Mouse (Mus musculus): ENCODE results near the gene Fam161a. TPM values are rescaled to one million over a fixed set of nuclear protein-coding genes. Genes with fewer than 3 reads are reported as not detected.
A peak's percentile ranks its signal among the peaks of the same experiment; 100 is the strongest.

The Fam161a gene
- polyA plus RNA-seq, 1 experiment from 2014 or later = 3.2 TPM

- no peak for ATAC-seq (ENCODE audit: low FRiP score, low TSS enrichment)
Measured at GRCm38 (mm10) chr11:22985510-22985909, 21.8 kb upstream of the Fam161a start.

GRCm38 (mm10) chr11:22987357-22987756 is 20.0 kb upstream of the Fam161a start:
- Histone ChIP-seq H3K27me3 (ENCODE audit: control insufficient read depth, insufficient read depth, low read length) (no peaks in the 10 kb centered on the region), H3K9ac (ENCODE audit: low read length) (no peak overlapping the region), H3K4me3 (ENCODE audit: low read depth, low read length) (no peak overlapping the region), H3K36me3 (ENCODE audit: control insufficient read depth, insufficient read depth, low read length) (no peaks in the 10 kb centered on the region), H3K4me1 (replicated peaks; ENCODE audit: control insufficient read depth, insufficient read depth) (no peaks in the 10 kb centered on the region), H3K27ac (replicated peaks) (no peak overlapping the region), H3K4me2 (replicated peaks; ENCODE audit: low read depth) (no peak overlapping the region), H3K9me3 (ENCODE audit: control insufficient read depth, low read length) (no peaks in the 10 kb centered on the region)
- peak; percentile 26 for DNase-seq (ENCODE audit: low spot score)
- TF ChIP-seq CTCF (IDR thresholded peaks at IDR 0.05; ENCODE audit: low read depth) (peak; percentile 93), EP300 (optimal IDR thresholded peaks at IDR 0.05) (no peak)
- ATAC-seq (ENCODE audit: low FRiP score, low TSS enrichment) = no peak
- 36% methylated on average over 2 of the region's 2 CpGs for WGBS

More at GRCm38 (mm10) chr11:22985510-22985909, 21.8 kb upstream of the Fam161a start:
- peaks cover 4% of the 10 kb centered on the region for H3K4me1 ChIP-seq (replicated peaks; ENCODE audit: control insufficient read depth, insufficient read depth)
- no peak overlapping the region for H3K4me3 ChIP-seq (ENCODE audit: low read depth, low read length)
- DNase-seq (ENCODE audit: low spot score) = no peak
- no peaks in the 10 kb centered on the region for H3K27me3 ChIP-seq (ENCODE audit: control insufficient read depth, insufficient read depth, low read length)
- H3K27ac ChIP-seq (replicated peaks) = no peak overlapping the region
- H3K9ac ChIP-seq (ENCODE audit: low read length) = no peak overlapping the region
- no peak overlapping the region for H3K4me2 ChIP-seq (replicated peaks; ENCODE audit: low read depth)
- no peak for TF ChIP-seq EP300 (optimal IDR thresholded peaks at IDR 0.05)
- TF ChIP-seq CTCF (IDR thresholded peaks at IDR 0.05; ENCODE audit: low read depth) = no peak
- no peaks in the 10 kb centered on the region for H3K36me3 ChIP-seq (ENCODE audit: control insufficient read depth, insufficient read depth, low read length)
- WGBS = 71% methylated on average over 3 of the region's 3 CpGs
- H3K9me3 ChIP-seq (ENCODE audit: control insufficient read depth, low read length) = no peaks in the 10 kb centered on the region

- peak overlapping the region; percentile 84 for H3K27ac ChIP-seq (replicated peaks)
- peak overlapping the region; percentile 50 for H3K4me2 ChIP-seq (replicated peaks; ENCODE audit: low read depth)
- DNase-seq (ENCODE audit: low spot score) (no peak), ATAC-seq (ENCODE audit: low FRiP score, low TSS enrichment) (0 out of 2 replicates have a peak, but pooled peaks have one; percentile 0)
- WGBS = 27% methylated on average over 1 of the region's 1 CpGs
- H3K4me1 ChIP-seq (replicated peaks; ENCODE audit: control insufficient read depth, insufficient read depth) = no peaks in the 10 kb centered on the region
- peak overlapping the region; percentile 88 for H3K4me3 ChIP-seq (ENCODE audit: low read depth, low read length)
- TF ChIP-seq EP300 (optimal IDR thresholded peaks at IDR 0.05) (no peak), CTCF (IDR thresholded peaks at IDR 0.05; ENCODE audit: low read depth) (no peak)
- no peaks in the 10 kb centered on the region for H3K9me3 ChIP-seq (ENCODE audit: control insufficient read depth, low read length)
- no peaks in the 10 kb centered on the region for H3K27me3 ChIP-seq (ENCODE audit: control insufficient read depth, insufficient read depth, low read length)
- H3K9ac ChIP-seq (ENCODE audit: low read length) = peak overlapping the region; percentile 90
- no peaks in the 10 kb centered on the region for H3K36me3 ChIP-seq (ENCODE audit: control insufficient read depth, insufficient read depth, low read length)
Measured at GRCm38 (mm10) chr11:22989786-22990185, 17.5 kb upstream of the Fam161a start.

GRCm38 (mm10) chr11:22990393-22991126 is 16.8 kb upstream of the Fam161a start, which contains the start of gene Cct4:
Gene Cct4, plus strand, starts transcription at chr11:22990519.
- H3K9me3 ChIP-seq (ENCODE audit: control insufficient read depth, low read length) = no peaks in the 10 kb centered on the region
- whole genome bisulfite sequencing = under 1% methylated on average over 66 of the region's 66 CpGs

GRCm38 (mm10) chr11:22991218-22991835 is 16.0 kb upstream of the Fam161a start:
- WGBS = 4% methylated on average over 14 of the region's 14 CpGs
- Histone ChIP-seq H3K27me3 (ENCODE audit: control insufficient read depth, insufficient read depth, low read length) (no peaks in the 10 kb centered on the region), H3K9me3 (ENCODE audit: control insufficient read depth, low read length) (no peaks in the 10 kb centered on the region), H3K4me3 (ENCODE audit: low read depth, low read length) (peak overlapping the region; percentile 88), H3K4me2 (replicated peaks; ENCODE audit: low read depth) (peak overlapping the region; percentile 50), H3K4me1 (replicated peaks; ENCODE audit: control insufficient read depth, insufficient read depth) (no peaks in the 10 kb centered on the region), H3K36me3 (ENCODE audit: control insufficient read depth, insufficient read depth, low read length) (no peaks in the 10 kb centered on the region), H3K9ac (ENCODE audit: low read length) (peak overlapping the region; percentile 90), H3K27ac (replicated peaks) (peak overlapping the region; percentile 84; the same call in 1 of the 2 replicates)
- no peak for DNase-seq (ENCODE audit: low spot score)
- no peak for ATAC-seq (ENCODE audit: low FRiP score, low TSS enrichment)
- no peak for TF ChIP-seq EP300 (optimal IDR thresholded peaks at IDR 0.05)
- TF ChIP-seq CTCF (IDR thresholded peaks at IDR 0.05; ENCODE audit: low read depth) = no peak

More at GRCm38 (mm10) chr11:22990393-22991126, 16.8 kb upstream of the Fam161a start, which contains the start of gene Cct4:
- DNase-seq (ENCODE audit: low spot score) (peak; percentile 93), ATAC-seq (ENCODE audit: low FRiP score, low TSS enrichment) (peak; percentile 98)
- Histone ChIP-seq H3K36me3 (ENCODE audit: control insufficient read depth, insufficient read depth, low read length) (no peaks in the 10 kb centered on the region), H3K27ac (replicated peaks) (peak within 1 kb of the TSS; percentile 84), H3K4me3 (ENCODE audit: low read depth, low read length) (peak within 1 kb of the TSS; percentile 88), H3K9ac (ENCODE audit: low read length) (peak within 1 kb of the TSS; percentile 90), H3K27me3 (ENCODE audit: control insufficient read depth, insufficient read depth, low read length) (no peaks in the 10 kb centered on the region), H3K4me1 (replicated peaks; ENCODE audit: control insufficient read depth, insufficient read depth) (no peaks in the 10 kb centered on the region), H3K4me2 (replicated peaks; ENCODE audit: low read depth) (peak within 1 kb of the TSS; percentile 50)
- no peak for TF ChIP-seq EP300 (optimal IDR thresholded peaks at IDR 0.05)
- no peak for TF ChIP-seq CTCF (IDR thresholded peaks at IDR 0.05; ENCODE audit: low read depth)

Data from stomach, postnatal 0 days (tissue).